Mouse (Mus musculus): Measurements from ENCODE around the gene Clca4a.

- TF ChIP-seq CTCF (IDR thresholded peaks at IDR 0.05; ENCODE audit: low read depth, low read length), result no peak
- no peak for TF ChIP-seq POLR2A (IDR thresholded peaks at IDR 0.05; ENCODE audit: borderline replicate concordance, low read depth, low read length)
Measured at GRCm38 (mm10) chr3:144992618-144993017, 17.8 kb upstream of the Clca4a start.

Data from bone marrow macrophage, adult 2 months (primary cell).